Mouse (Mus musculus): Measurements from ENCODE around the gene Npm1. TPM values are rescaled to one million over a fixed set of nuclear protein-coding genes. Genes with fewer than 3 reads are reported as not detected.

The Npm1 gene
- polyA plus RNA-seq, 1 experiment from 2014 or later: 1,437 TPM

GRCm38 (mm10) chr11:33140111-33140460 lies 22.9 kb downstream of the Npm1 start:
- no peaks in the 10 kb centered on the region; the same call in 1 of the 2 replicates for H3K4me1 ChIP-seq (ENCODE audit: control insufficient read depth, insufficient read depth, low read length)
- no peaks in the 10 kb centered on the region for H3K9me3 ChIP-seq (replicated peaks; ENCODE audit: control insufficient read depth, low read length)
- 96% methylated on average over 5 of the region's 5 CpGs for WGBS
- H3K36me3 ChIP-seq (replicated peaks; ENCODE audit: control insufficient read depth, insufficient read depth, low read depth, low read length): no peaks in the 10 kb centered on the region
- H3K27ac ChIP-seq (replicated peaks; ENCODE audit: low read depth, low read length): no peak overlapping the region
- DNase-seq (ENCODE audit: low spot score) (no peak), ATAC-seq (replicated peaks; ENCODE audit: insufficient number of reproducible peaks, low FRiP score, low TSS enrichment, low read depth) (no peak)
- H3K4me3 ChIP-seq (ENCODE audit: low read depth, low read length): no peak overlapping the region
- H3K4me2 ChIP-seq (ENCODE audit: low read depth, low read length): no peak overlapping the region
- no peaks in the 10 kb centered on the region for H3K27me3 ChIP-seq (ENCODE audit: control insufficient read depth, insufficient read depth, low read length)
- no peak overlapping the region for H3K9ac ChIP-seq (replicated peaks; ENCODE audit: low read length)

DNA sequence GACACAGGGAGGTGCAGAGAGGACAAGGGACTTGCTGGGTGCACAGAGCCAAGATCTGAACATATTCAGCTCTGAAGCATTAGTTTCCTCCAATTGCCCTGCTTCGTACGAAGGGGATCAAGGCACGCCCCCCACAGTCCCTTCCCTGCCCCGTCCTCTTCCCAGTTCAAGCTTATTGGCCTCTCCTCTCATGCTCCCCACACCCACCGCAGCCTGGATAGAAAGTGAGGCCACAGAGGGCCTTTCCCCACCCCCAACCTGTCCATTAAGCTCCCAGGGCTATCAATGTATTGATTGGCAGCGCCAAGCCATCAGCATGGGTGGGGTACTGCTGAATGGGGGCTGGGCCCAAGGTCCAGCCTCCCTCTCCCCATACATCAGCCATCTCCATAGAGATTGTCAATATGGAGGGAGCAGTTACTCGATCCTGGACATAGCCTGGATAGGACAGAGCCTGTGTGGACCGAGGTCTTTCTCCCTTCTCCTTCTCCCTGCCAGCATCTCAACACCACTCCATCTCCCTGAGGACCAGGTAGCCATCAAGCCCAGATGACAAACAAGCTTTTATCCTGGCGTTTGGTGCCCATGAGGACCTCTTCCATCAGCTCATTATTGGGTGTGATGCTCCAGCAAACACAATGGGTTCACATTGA lies 23.4 kb downstream of the Npm1 start:
- Histone ChIP-seq H3K36me3 (replicated peaks; ENCODE audit: control insufficient read depth, insufficient read depth, low read depth, low read length) (no peaks in the 10 kb centered on the region), H3K27me3 (ENCODE audit: control insufficient read depth, insufficient read depth, low read length) (no peaks in the 10 kb centered on the region), H3K9me3 (replicated peaks; ENCODE audit: control insufficient read depth, low read length) (no peaks in the 10 kb centered on the region), H3K27ac (replicated peaks; ENCODE audit: low read depth, low read length) (no peak overlapping the region), H3K4me2 (ENCODE audit: low read depth, low read length) (no peak overlapping the region), H3K4me1 (ENCODE audit: control insufficient read depth, insufficient read depth, low read length) (no peaks in the 10 kb centered on the region; the same call in 1 of the 2 replicates), H3K9ac (replicated peaks; ENCODE audit: low read length) (no peak overlapping the region), H3K4me3 (ENCODE audit: low read depth, low read length) (no peak overlapping the region)
- no peak for ATAC-seq (replicated peaks; ENCODE audit: insufficient number of reproducible peaks, low FRiP score, low TSS enrichment, low read depth)
- WGBS: 79% methylated on average over 9 of the region's 9 CpGs
- DNase-seq (ENCODE audit: low spot score): no peak

GRCm38 (mm10) chr11:33138686-33139085 lies 24.3 kb downstream of the Npm1 start:
- no peak overlapping the region for H3K9ac ChIP-seq (replicated peaks; ENCODE audit: low read length)
- no peaks in the 10 kb centered on the region for H3K27me3 ChIP-seq (ENCODE audit: control insufficient read depth, insufficient read depth, low read length)
- ATAC-seq (replicated peaks; ENCODE audit: insufficient number of reproducible peaks, low FRiP score, low TSS enrichment, low read depth): no peak
- H3K4me1 ChIP-seq (ENCODE audit: control insufficient read depth, insufficient read depth, low read length): no peaks in the 10 kb centered on the region; the same call in 1 of the 2 replicates
- no peak overlapping the region for H3K4me2 ChIP-seq (ENCODE audit: low read depth, low read length)
- H3K27ac ChIP-seq (replicated peaks; ENCODE audit: low read depth, low read length): no peak overlapping the region
- WGBS: 82% methylated on average over 5 of the region's 5 CpGs
- no peak for DNase-seq (ENCODE audit: low spot score)
- H3K4me3 ChIP-seq (ENCODE audit: low read depth, low read length): no peak overlapping the region
- no peaks in the 10 kb centered on the region for H3K36me3 ChIP-seq (replicated peaks; ENCODE audit: control insufficient read depth, insufficient read depth, low read depth, low read length)
- no peaks in the 10 kb centered on the region for H3K9me3 ChIP-seq (replicated peaks; ENCODE audit: control insufficient read depth, low read length)

- H3K36me3 ChIP-seq (replicated peaks; ENCODE audit: control insufficient read depth, insufficient read depth, low read depth, low read length): no peaks in the 10 kb centered on the region
- H3K9ac ChIP-seq (replicated peaks; ENCODE audit: low read length): no peak overlapping the region
- H3K27ac ChIP-seq (replicated peaks; ENCODE audit: low read depth, low read length): no peak overlapping the region
- ATAC-seq (replicated peaks; ENCODE audit: insufficient number of reproducible peaks, low FRiP score, low TSS enrichment, low read depth) (no peak), DNase-seq (ENCODE audit: low spot score) (no peak)
- H3K4me3 ChIP-seq (ENCODE audit: low read depth, low read length): no peak overlapping the region
- H3K27me3 ChIP-seq (ENCODE audit: control insufficient read depth, insufficient read depth, low read length): no peaks in the 10 kb centered on the region
- H3K9me3 ChIP-seq (replicated peaks; ENCODE audit: control insufficient read depth, low read length): no peaks in the 10 kb centered on the region
- H3K4me2 ChIP-seq (ENCODE audit: low read depth, low read length): no peak overlapping the region
- no peaks in the 10 kb centered on the region for H3K4me1 ChIP-seq (ENCODE audit: control insufficient read depth, insufficient read depth, low read length)
- 92% methylated on average over 8 of the region's 8 CpGs for WGBS
Measured at GRCm38 (mm10) chr11:33134391-33134986, 28.5 kb downstream of the Npm1 start.

GRCm38 (mm10) chr11:33132619-33133338 lies 30.2 kb downstream of the Npm1 start:
- no peaks in the 10 kb centered on the region for H3K9me3 ChIP-seq (replicated peaks; ENCODE audit: control insufficient read depth, low read length)
- H3K9ac ChIP-seq (replicated peaks; ENCODE audit: low read length): no peak overlapping the region
- WGBS: 48% methylated on average over 8 of the region's 8 CpGs
- ATAC-seq (replicated peaks; ENCODE audit: insufficient number of reproducible peaks, low FRiP score, low TSS enrichment, low read depth) (0 out of 2 replicates have a peak, but pooled peaks have one; percentile 56), DNase-seq (ENCODE audit: low spot score) (no peak)
- H3K36me3 ChIP-seq (replicated peaks; ENCODE audit: control insufficient read depth, insufficient read depth, low read depth, low read length): no peaks in the 10 kb centered on the region
- no peaks in the 10 kb centered on the region for H3K27me3 ChIP-seq (ENCODE audit: control insufficient read depth, insufficient read depth, low read length)
- no peak overlapping the region for H3K27ac ChIP-seq (replicated peaks; ENCODE audit: low read depth, low read length)
- no peak overlapping the region for H3K4me2 ChIP-seq (ENCODE audit: low read depth, low read length)
- no peaks in the 10 kb centered on the region for H3K4me1 ChIP-seq (ENCODE audit: control insufficient read depth, insufficient read depth, low read length)
- no peak overlapping the region for H3K4me3 ChIP-seq (ENCODE audit: low read depth, low read length)

DNA sequence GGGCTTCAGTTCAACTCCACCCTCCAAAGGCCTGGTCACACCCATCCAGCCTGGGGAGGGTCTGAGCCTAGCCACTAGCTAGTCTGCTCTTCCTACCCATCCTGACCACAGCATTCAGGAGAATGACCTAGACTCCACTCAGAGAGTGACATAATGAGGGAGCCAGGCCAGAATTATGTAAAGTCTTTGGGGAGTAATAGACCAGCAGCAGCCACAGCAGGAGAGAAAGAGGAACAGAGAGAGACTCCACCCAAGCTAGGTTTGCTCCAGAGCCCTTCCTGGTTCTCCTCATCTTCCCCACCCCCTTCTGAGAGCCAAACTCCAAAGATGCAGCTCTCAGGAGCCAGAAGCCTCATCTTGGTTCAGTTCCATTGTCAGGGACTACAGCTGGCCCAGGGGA lies 35.9 kb downstream of the Npm1 start:
- H3K4me2 ChIP-seq (ENCODE audit: low read depth, low read length): no peak overlapping the region
- no peak for DNase-seq (ENCODE audit: low spot score)
- no peak overlapping the region for H3K9ac ChIP-seq (replicated peaks; ENCODE audit: low read length)

DNA sequence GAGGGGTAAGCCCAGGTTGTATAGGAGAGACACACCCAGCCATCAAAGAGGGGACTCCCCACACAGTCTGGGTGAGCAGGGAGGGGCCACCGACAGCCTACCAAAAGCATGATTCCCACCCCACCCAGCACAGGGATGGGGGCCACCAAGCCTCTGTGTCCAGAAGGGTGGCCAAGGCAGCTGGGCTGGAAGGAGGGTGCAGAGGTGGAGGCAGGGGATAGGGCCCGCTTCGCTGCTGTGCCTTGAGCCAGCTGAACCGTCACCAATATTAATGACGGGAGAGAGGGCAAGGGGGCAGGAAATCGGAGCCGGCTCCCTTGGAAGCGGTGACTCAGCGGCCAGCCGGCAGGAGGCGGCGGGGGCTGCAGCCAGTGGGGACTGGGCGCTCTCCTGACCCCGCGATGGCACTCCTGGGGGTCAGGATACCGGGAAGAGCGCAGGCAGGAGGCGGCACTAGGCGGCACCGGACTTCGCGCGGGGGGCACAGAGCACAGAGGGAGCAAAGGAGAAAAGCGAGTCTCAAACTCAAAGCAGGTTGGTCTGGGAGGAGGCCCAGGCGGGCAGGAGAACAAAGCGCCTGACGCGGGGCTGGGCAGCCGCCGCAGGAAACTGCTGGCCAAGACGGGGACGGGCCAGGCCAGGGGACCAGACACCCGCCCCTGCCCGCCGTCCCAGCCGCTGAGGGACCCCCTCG lies 40.3 kb downstream of the Npm1 start:
- Histone ChIP-seq H3K9me3 (replicated peaks; ENCODE audit: control insufficient read depth, low read length) (no peaks in the 10 kb centered on the region), H3K4me1 (ENCODE audit: control insufficient read depth, insufficient read depth, low read length) (no peaks in the 10 kb centered on the region; the same call in 1 of the 2 replicates), H3K27ac (replicated peaks; ENCODE audit: low read depth, low read length) (no peak overlapping the region), H3K36me3 (replicated peaks; ENCODE audit: control insufficient read depth, insufficient read depth, low read depth, low read length) (no peaks in the 10 kb centered on the region), H3K4me3 (ENCODE audit: low read depth, low read length) (peak overlapping the region; percentile 28), H3K27me3 (ENCODE audit: control insufficient read depth, insufficient read depth, low read length) (no peaks in the 10 kb centered on the region), H3K9ac (replicated peaks; ENCODE audit: low read length) (peak overlapping the region; percentile 63), H3K4me2 (ENCODE audit: low read depth, low read length) (peak overlapping the region; percentile 64)
- 2% methylated on average over 34 of the region's 37 CpGs for WGBS
- ATAC-seq (replicated peaks; ENCODE audit: insufficient number of reproducible peaks, low FRiP score, low TSS enrichment, low read depth) (peak; percentile 73), DNase-seq (ENCODE audit: low spot score) (peak; percentile 68)

More for the DNA sequence above, 35.9 kb downstream of the Npm1 start:
- ATAC-seq (replicated peaks; ENCODE audit: insufficient number of reproducible peaks, low FRiP score, low TSS enrichment, low read depth): no peak
- Histone ChIP-seq H3K27ac (replicated peaks; ENCODE audit: low read depth, low read length) (no peak overlapping the region), H3K4me3 (ENCODE audit: low read depth, low read length) (no peak overlapping the region), H3K9me3 (replicated peaks; ENCODE audit: control insufficient read depth, low read length) (no peaks in the 10 kb centered on the region), H3K36me3 (replicated peaks; ENCODE audit: control insufficient read depth, insufficient read depth, low read depth, low read length) (no peaks in the 10 kb centered on the region), H3K4me1 (ENCODE audit: control insufficient read depth, insufficient read depth, low read length) (no peaks in the 10 kb centered on the region; the same call in 1 of the 2 replicates), H3K27me3 (ENCODE audit: control insufficient read depth, insufficient read depth, low read length) (no peaks in the 10 kb centered on the region)

Data from embryonic facial prominence, embryonic 11.5 days (tissue).